Mouse (Mus musculus) small intestine, adult 2 months (tissue): Measurements from ENCODE around the gene Sorcs2. TPM values are rescaled to one million over a fixed set of nuclear protein-coding genes. Genes with fewer than 3 reads are reported as not detected.

Experiments used
- H3K27ac ChIP-seq: fragments of 200-500 bp; 2 replicates; pipeline ENCODE4 v1.5.1; 2012; ENCODE audit warnings: low read depth, low read length, control low read depth, inconsistent platforms; ENCODE audit not compliant: insufficient read depth
- H3K27me3 ChIP-seq: fragments of 200-500 bp; 2 replicates; pipeline ENCODE4 v1.6.1; 2012; ENCODE audit warnings: mild to moderate bottlenecking, moderate library complexity, low read length, inconsistent platforms; ENCODE audit not compliant: control insufficient read depth, insufficient read depth
- H3K36me3 ChIP-seq: fragments of 200-500 bp; 2 replicates; pipeline ENCODE4 v1.6.1; 2012; ENCODE audit warnings: mild to moderate bottlenecking, low read length, control low read depth, inconsistent platforms; ENCODE audit not compliant: control insufficient read depth, insufficient read depth
- H3K4me1 ChIP-seq: fragments of 200-500 bp; 2 replicates; pipeline ENCODE4 v1.6.1; 2012; ENCODE audit warnings: low read length, inconsistent platforms, mixed read lengths; ENCODE audit not compliant: control insufficient read depth, insufficient read depth, insufficient read length
- H3K4me3 ChIP-seq: fragments of 200-500 bp; 2 replicates; pipeline ENCODE4 v1.5.1; 2012; ENCODE audit warnings: low read depth, mild to moderate bottlenecking, control low read depth, inconsistent platforms, low read length, moderate library complexity
- CTCF ChIP-seq: fragments of 200-500 bp; IDR thresholded peaks from 2 replicates; pipeline ENCODE4 v1.5.1; 2012; ENCODE audit warnings: low read depth, mild to moderate bottlenecking, control low read depth, inconsistent platforms, low read length, moderate library complexity, mixed read lengths; ENCODE audit not compliant: insufficient replicate concordance, insufficient read length; ENCODE audit errors: extremely low read depth
- POLR2A ChIP-seq: fragments of 200-500 bp; IDR thresholded peaks from 2 replicates; pipeline ENCODE4 v1.6.1; 2012; ENCODE audit warnings: low read depth, mild to moderate bottlenecking, control low read depth, inconsistent platforms, low read length, moderate library complexity
- WGBS: fragments of 180-500 bp; shearing (Covaris S2); methylation state at CpG from one replicate; pipeline ENCODE4 v1.1.7; 2018; 5-methylcytosine and 5-hydroxymethylcytosine counted together
- polyA plus RNA-seq: library from polyadenylated mRNA; depleted of rRNA; stranded (reverse); fragments of >200 nt; gene quantifications from 2 replicates; pipeline ENCODE4 v1.2.3, GENCODE M21; 2012

Sorcs2 gene
- polyA plus RNA-seq, 1 experiment: 5.9 TPM

DNA sequence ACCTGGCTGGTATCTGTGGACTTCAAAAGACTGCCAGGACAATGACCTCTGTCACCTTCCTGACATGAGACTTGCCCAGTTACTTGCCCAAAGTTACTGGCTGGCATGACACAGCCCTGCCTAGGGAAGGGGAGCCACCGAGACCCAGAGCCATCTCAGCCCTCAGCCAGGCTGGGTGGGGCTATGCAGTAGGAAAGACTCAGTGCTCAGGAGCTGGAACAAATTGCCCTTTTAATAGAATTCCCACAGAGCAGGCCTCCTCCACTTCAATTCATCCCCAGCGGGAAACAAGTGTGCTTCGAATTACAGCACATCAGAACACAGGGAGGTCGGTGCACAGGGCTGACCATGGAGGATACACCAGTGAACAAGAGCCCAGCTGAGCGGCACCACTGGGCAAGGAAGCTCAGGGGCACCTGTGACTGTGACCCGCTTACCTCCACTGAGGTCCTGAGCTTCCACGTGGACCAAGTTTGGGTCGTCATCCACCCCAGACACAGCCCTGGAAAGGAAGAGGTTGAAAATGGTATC, 330.2 kb downstream of the Sorcs2 start:
- no peak overlapping the region for H3K4me3 ChIP-seq
- no peaks in the 10 kb centered on the region for H3K4me1 ChIP-seq
- TF ChIP-seq POLR2A (no peak), CTCF (no peak)
- H3K27me3 ChIP-seq: no peaks in the 10 kb centered on the region
- H3K36me3 ChIP-seq: no peaks in the 10 kb centered on the region
- H3K27ac ChIP-seq: no peak overlapping the region
- WGBS: 88% methylated on average over 8 of the region's 8 CpGs

DNA sequence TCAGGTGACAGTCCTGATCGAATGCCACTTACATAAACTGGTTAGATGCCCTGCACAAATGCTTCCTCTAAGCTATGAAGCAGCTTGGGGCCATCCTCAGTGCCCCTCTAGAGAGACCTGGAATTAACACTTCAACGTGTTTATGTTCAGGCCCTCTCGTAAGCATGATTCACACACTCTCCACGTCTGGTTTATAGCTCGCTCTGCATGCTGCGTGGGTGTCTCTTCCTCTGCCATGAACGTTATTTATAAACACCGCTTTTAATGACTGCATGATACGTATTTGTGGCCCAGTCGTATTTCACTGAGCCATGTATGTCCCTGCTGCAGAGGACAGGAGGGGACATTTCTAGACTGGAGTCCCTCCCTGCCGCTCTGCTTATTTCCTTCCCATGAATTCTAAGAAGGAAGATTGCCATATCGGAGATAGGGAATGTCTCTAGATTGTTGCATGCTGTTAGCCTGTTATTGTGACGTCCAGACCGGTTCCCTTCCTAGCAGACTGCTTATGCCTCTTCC, 340.1 kb downstream of the Sorcs2 start:
- no peaks in the 10 kb centered on the region for H3K4me1 ChIP-seq
- no peaks in the 10 kb centered on the region for H3K27me3 ChIP-seq
- H3K36me3 ChIP-seq: no peaks in the 10 kb centered on the region
- no peak for TF ChIP-seq POLR2A
- no peak for TF ChIP-seq CTCF
- no peak overlapping the region for H3K27ac ChIP-seq
- 85% methylated on average over 14 of the region's 14 CpGs for WGBS
- no peak overlapping the region for H3K4me3 ChIP-seq

DNA sequence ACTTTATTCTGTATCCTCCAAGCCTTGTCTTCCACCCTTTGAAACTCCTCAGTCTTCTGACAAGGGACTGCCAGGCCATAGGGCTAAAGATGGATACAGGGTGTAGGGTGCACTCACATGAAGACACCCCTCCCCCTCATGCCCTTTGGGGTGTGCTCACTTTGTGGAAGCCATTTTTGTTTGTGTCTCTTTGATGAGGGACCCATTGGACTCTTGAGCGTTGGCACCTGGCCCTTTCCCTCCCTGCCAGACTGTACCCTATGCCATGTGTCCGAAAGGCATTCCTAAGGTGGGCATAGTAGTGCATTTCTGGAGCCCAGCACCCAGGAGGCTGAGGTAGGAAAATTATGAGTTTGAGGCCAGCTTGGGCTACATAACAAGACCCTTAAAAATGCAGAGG, 341.0 kb downstream of the Sorcs2 start:
- WGBS: 92% methylated on average over 2 of the region's 2 CpGs
- H3K4me1 ChIP-seq: no peaks in the 10 kb centered on the region
- TF ChIP-seq CTCF (no peak), POLR2A (no peak)

DNA sequence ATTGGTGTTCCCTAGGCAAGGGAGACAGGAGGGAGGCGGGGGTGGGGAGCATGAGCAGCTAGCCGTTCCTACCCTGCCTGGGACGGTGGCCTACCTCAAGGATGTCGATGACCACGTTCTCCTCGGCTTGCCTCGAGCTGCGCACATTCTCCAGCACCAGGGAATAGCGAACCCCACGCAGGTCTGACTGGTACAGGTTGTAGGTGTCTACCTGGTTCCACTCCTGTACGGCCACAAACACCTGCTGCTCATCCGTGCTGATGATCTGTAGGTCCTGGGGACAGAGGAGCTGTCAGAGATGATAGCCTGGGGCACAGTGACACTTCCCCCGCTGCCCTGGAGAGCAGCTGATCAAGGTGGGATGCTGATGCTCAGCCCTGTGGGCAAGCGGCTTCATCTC, 342.1 kb downstream of the Sorcs2 start:
- H3K27me3 ChIP-seq: no peaks in the 10 kb centered on the region
- H3K4me3 ChIP-seq: no peak overlapping the region
- WGBS: 88% methylated on average over 14 of the region's 14 CpGs
- no peak overlapping the region for H3K27ac ChIP-seq
- H3K4me1 ChIP-seq: no peaks in the 10 kb centered on the region
- H3K36me3 ChIP-seq: no peaks in the 10 kb centered on the region
- TF ChIP-seq POLR2A (no peak), CTCF (no peak)

More for the DNA sequence above, 341.0 kb downstream of the Sorcs2 start:
- Histone ChIP-seq H3K27ac (no peak overlapping the region), H3K4me3 (no peak overlapping the region), H3K36me3 (no peaks in the 10 kb centered on the region), H3K27me3 (no peaks in the 10 kb centered on the region)

DNA sequence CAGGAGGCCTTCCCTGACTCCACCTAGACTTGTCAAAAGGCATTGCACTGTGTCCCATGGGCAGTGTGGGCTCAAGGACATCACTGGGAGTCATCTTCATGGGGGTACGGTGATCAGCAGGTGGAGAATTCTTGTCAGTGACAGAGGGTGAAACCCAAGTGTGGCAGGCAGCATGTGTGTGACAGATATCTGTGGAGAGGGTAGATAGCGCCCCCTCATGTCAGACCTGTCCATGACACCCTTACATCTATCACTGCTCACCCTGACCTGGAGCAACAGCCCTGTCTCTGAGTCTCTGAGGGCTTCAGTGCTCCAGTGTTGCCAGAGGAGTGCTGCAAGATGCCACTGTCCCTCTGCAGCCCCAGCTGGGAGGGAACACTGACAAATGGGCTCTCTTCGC, 343.4 kb downstream of the Sorcs2 start:
- TF ChIP-seq CTCF (peak; percentile 10; the same call in 1 of the 2 replicates), POLR2A (no peak)
- Histone ChIP-seq H3K27ac (no peak overlapping the region), H3K27me3 (no peaks in the 10 kb centered on the region), H3K36me3 (no peaks in the 10 kb centered on the region), H3K4me3 (no peak overlapping the region), H3K4me1 (no peaks in the 10 kb centered on the region)
- WGBS: 82% methylated on average over 3 of the region's 3 CpGs

DNA sequence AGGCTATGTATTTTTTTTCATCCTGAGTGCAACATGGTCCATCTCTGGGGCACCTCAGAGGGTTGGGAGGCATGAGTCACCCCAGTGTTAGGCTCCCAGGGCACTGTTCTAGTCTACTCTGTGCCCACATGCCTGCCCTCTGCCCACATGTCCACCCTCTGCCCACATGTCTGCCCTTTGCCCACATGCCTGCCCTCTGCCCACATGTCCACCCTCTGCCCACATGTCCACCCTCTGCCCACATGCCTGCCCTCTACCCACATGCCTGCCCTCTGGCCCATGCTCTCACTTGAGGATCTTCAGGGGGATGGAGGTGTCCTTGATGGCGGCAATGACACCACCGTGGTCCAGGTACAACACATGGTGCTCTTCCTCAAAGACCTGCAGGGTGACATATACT, 354.8 kb downstream of the Sorcs2 start:
- H3K36me3 ChIP-seq: no peaks in the 10 kb centered on the region
- no peak overlapping the region for H3K4me3 ChIP-seq
- no peak for TF ChIP-seq CTCF
- no peak for TF ChIP-seq POLR2A
- 92% methylated on average over 2 of the region's 2 CpGs for WGBS
- H3K27me3 ChIP-seq: no peaks in the 10 kb centered on the region
- H3K4me1 ChIP-seq: no peaks in the 10 kb centered on the region
- H3K27ac ChIP-seq: no peak overlapping the region

DNA sequence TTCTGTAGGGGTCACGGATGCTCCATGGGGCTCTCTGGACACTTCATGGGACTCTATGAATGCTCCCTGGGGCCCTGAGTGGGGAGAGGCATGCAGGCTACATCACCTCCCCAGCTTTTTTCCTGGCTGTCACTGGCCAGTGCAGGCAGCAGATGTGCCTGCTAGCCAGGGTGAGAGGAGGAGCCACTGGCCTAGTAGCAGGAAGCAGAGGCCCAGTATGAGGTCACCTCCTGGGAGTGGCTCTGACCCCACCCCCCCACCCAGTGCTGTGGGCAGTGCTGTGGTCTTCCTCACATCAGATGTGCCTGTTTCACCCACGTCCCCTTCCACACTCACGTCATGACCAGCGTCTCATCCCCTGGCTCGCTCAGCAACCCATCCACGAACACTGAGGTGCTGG, 356.2 kb downstream of the Sorcs2 start:
- no peaks in the 10 kb centered on the region for H3K4me1 ChIP-seq
- WGBS: 87% methylated on average over 6 of the region's 6 CpGs
- no peaks in the 10 kb centered on the region for H3K27me3 ChIP-seq
- H3K4me3 ChIP-seq: no peak overlapping the region
- no peak for TF ChIP-seq CTCF
- no peak for TF ChIP-seq POLR2A
- H3K36me3 ChIP-seq: no peaks in the 10 kb centered on the region
- H3K27ac ChIP-seq: no peak overlapping the region
